Mouse (Mus musculus) intestine, postnatal 0 days (tissue): Measurements from ENCODE around the gene Tmem121. TPM values are rescaled to one million over a fixed set of nuclear protein-coding genes. Genes with fewer than 3 reads are reported as not detected.
A peak's percentile ranks its signal among the peaks of the same experiment; 100 is the strongest.

Experiments
- ATAC-seq: fragments of 200-750 bp; cut with Nextera tagmentation; 2 replicates; pipeline ENCODE4 v1.8.0; 2017; ENCODE audit warnings: mild to moderate bottlenecking, moderate TSS enrichment, moderate library complexity
- H3K27ac ChIP-seq: fragments of 300-500 bp; sonication (generic); 2 replicates; pipeline ENCODE4 v1.5.1; 2014; ENCODE audit warnings: mild to moderate bottlenecking, low read depth, low read length, moderate library complexity
- H3K27me3 ChIP-seq: fragments of 300-500 bp; sonication (generic); replicated peaks from 2 replicates; pipeline ENCODE4 v1.6.1; 2014; ENCODE audit warnings: low read length, mixed read lengths; ENCODE audit not compliant: control insufficient read depth, insufficient read depth
- H3K36me3 ChIP-seq: fragments of 300-500 bp; sonication (generic); 2 replicates; pipeline ENCODE4 v1.6.1; 2014; ENCODE audit warnings: mild to moderate bottlenecking, moderate library complexity; ENCODE audit not compliant: control insufficient read depth, insufficient read depth
- H3K4me1 ChIP-seq: fragments of 300-500 bp; sonication (generic); replicated peaks from 2 replicates; pipeline ENCODE4 v1.6.1; 2014; ENCODE audit warnings: antibody characterized with exemption, low read length, mixed read lengths; ENCODE audit not compliant: control insufficient read depth, insufficient read depth
- H3K4me2 ChIP-seq: fragments of 300-500 bp; sonication (generic); replicated peaks from 2 replicates; pipeline ENCODE4 v1.6.1; 2014; ENCODE audit warnings: low read depth, mild to moderate bottlenecking, moderate library complexity
- H3K4me3 ChIP-seq: fragments of 300-500 bp; sonication (generic); 2 replicates; pipeline ENCODE4 v1.5.1; 2014; ENCODE audit warnings: low read depth, low read length
- H3K9ac ChIP-seq: fragments of 300-500 bp; sonication (generic); 2 replicates; pipeline ENCODE4 v1.6.1; 2014; ENCODE audit warnings: mild to moderate bottlenecking, low read depth, low read length
- H3K9me3 ChIP-seq: fragments of 300-500 bp; sonication (generic); 2 replicates; pipeline ENCODE4 v1.6.1; 2016; ENCODE audit warnings: mixed run types; ENCODE audit not compliant: control insufficient read depth
- CTCF ChIP-seq: sonication (generic); IDR thresholded peaks from 2 replicates; pipeline ENCODE4 v1.5.1; 2016; ENCODE audit warnings: low read depth, mild to moderate bottlenecking, control low read depth, antibody characterized with exemption, moderate library complexity
- WGBS: fragments of 180-500 bp; shearing (Covaris S2); extraction: QIAGEN DNeasy Blood & Tissue Kit; methylation state at CpG from one replicate; pipeline ENCODE4 v1.1.7; 2014; 5-methylcytosine and 5-hydroxymethylcytosine counted together
- polyA plus RNA-seq: library from polyadenylated mRNA; unstranded; fragments of >200 nt; fragmentation: Nextera tagmentation; extraction: Ambion mirVana; gene quantifications from 2 replicates; pipeline ENCODE4 v1.2.1, GENCODE M21; 2015

Gene Tmem121
- polyA plus RNA-seq, 1 experiment from 2014 or later = 3.4 TPM

DNA sequence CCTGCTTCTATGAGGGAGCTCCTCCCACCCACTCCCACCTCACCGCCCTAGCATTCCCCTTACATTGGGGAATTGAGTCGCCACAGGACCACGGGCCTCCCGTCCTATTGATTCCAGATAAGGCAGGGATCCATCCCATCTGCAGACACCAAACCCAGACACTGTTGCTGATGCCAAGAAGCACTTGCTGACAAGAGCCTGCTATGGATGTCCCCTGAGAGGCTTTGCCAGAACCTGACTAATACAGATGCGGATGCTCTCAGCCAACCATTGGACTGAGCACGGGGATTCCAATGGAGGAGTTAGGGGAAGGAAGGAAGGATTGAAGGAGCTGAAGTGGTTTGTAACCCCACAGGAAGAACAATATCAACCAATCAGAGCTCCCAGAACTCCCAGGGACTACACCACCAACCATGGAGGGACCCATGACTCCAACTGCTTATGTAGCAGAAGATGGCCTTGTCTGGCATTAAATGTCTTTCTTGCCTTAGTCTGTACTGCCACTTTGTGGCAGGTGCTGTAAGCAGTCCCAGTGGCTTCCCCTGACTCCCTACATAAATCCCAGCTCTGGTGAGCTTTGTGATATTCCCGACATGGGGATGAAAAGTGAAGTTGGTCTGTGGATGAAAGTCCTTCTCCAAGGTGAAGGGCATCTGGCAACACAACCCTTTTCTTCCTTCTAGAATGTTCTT, 19.7 kb downstream of the Tmem121 start:
- no peak overlapping the region for H3K4me3 ChIP-seq
- no peaks in the 10 kb centered on the region for H3K27me3 ChIP-seq
- no peak overlapping the region for H3K27ac ChIP-seq
- H3K9me3 ChIP-seq = no peaks in the 10 kb centered on the region
- WGBS = 83% methylated on average over 7 of the region's 7 CpGs
- peak; percentile 46 for TF ChIP-seq CTCF
- H3K4me2 ChIP-seq = no peak overlapping the region
- ATAC-seq = no peak
- no peaks in the 10 kb centered on the region for H3K36me3 ChIP-seq
- no peak overlapping the region for H3K9ac ChIP-seq
- no peaks in the 10 kb centered on the region for H3K4me1 ChIP-seq

DNA sequence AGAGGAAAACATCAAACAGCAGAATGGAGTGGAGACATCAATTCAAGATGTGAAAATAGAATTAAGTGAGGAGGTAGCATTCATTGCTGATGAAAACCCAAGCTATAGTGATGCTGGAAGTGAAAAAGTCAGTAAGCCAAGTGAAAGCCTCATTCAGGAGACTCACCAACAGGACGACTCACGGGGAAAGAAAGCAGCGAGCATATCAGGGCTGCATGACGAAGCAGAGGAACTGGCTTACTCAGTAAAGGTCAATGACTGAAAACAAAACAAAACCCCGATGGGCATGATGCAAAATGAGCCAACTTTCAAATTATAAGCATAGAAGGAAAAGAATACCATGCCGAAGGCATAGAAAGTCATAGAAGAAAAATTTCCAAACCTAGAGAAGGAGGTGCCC, 22.0 kb downstream of the Tmem121 start:
- no peak for ATAC-seq
- Histone ChIP-seq H3K4me2 (no peak overlapping the region), H3K4me1 (no peaks in the 10 kb centered on the region), H3K4me3 (no peak overlapping the region), H3K9me3 (no peaks in the 10 kb centered on the region), H3K27me3 (no peaks in the 10 kb centered on the region), H3K27ac (no peak overlapping the region), H3K36me3 (no peaks in the 10 kb centered on the region), H3K9ac (no peak overlapping the region)
- no peak for TF ChIP-seq CTCF
- WGBS = 80% methylated on average over 6 of the region's 6 CpGs

DNA sequence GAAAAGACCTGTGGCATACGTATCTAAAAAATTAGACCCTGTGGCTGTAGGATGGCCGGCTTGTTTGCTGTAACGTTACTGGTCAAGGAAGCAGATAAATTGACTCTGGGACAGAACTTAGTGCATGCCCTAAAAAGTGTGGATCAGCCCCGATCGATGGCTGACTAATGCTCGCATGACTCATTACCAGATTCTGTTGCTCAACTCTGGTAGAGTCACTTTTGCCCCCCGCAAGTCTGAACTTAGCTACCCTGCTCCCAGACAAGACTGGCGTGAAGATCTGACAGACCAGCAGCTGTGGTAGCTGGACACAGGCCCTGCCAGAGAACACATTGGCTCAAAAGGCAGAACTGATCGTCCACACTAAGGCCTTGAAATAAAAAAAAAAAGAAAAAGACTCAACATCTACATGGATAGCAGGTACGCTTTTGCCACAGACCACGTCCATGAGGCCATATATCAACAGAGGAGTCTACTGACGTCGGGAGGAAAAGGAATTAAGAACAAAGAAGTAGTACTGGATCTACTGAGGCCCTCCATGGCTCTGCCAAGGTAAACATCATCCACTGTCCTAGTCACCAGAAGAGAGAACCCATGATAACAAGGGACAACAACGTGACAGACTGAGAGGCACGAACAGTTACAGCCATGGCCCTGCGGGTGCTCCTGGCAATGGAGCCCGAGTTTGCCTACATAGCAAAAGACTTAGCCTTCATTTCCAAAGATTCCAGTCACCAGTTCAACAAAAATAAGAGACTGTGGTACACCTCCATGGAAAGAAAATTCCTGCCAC, 25.1 kb downstream of the Tmem121 start:
- H3K9me3 ChIP-seq = no peaks in the 10 kb centered on the region
- 85% methylated on average over 17 of the region's 17 CpGs for WGBS
- H3K36me3 ChIP-seq = no peaks in the 10 kb centered on the region
- no peak overlapping the region for H3K27ac ChIP-seq
- TF ChIP-seq CTCF = no peak
- no peaks in the 10 kb centered on the region for H3K4me1 ChIP-seq
- H3K27me3 ChIP-seq = no peaks in the 10 kb centered on the region
- no peak for ATAC-seq
- H3K9ac ChIP-seq = no peak overlapping the region
- H3K4me2 ChIP-seq = no peak overlapping the region
- H3K4me3 ChIP-seq = no peak overlapping the region

DNA sequence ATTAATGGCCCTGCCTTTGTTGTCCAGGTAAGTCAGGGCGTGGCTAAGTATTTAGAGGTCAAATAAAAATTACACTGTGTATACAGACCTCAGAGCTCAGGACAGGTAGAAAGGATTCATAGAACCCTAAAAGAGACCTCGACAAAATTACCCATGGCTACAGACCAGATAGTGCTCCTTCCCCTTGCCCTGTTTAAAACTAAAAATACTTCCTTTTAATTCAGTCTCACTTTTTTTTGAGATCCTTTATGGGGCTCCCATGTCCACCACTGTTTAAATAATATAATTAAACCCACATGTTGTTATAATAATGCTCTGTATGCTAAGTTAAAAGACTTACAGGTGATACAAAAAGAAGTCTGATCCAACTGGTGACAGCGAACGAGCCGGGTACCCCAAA, 26.0 kb downstream of the Tmem121 start:
- ATAC-seq = no peak
- TF ChIP-seq CTCF = no peak
- Histone ChIP-seq H3K9ac (no peak overlapping the region), H3K36me3 (no peaks in the 10 kb centered on the region), H3K9me3 (no peaks in the 10 kb centered on the region), H3K4me3 (no peak overlapping the region), H3K4me1 (no peaks in the 10 kb centered on the region), H3K27me3 (no peaks in the 10 kb centered on the region), H3K4me2 (no peak overlapping the region), H3K27ac (no peak overlapping the region)
- WGBS = 75% methylated on average over 5 of the region's 5 CpGs

DNA sequence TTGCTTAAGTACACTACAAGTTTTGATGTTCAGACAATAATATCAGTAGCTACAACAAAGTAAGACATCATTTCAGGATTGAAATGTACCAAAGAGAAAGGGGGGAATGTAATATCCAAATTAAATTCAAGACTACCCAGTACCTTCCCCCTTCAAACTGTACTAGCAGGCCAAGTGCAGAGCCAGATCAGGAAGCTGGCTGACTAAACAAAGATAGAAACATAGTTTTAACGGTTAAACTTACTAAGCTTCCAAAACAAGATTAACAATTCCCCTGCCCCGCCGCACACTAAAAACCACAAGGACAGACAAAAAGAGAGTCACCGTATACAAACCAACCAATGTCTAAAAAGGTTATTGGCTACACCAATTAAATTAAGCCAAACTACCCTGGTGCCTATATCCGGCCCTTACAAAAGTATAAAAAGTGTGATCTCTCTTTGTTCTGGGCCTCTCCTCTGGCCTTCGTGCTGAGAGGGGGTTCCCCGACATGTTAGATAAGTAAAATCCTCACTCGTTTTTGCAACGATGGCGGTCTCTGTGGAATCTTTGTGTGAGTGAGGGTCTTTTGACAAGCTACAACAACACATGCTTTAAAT, 26.7 kb downstream of the Tmem121 start:
- no peak for ATAC-seq
- Histone ChIP-seq H3K36me3 (no peaks in the 10 kb centered on the region), H3K4me1 (no peaks in the 10 kb centered on the region), H3K9me3 (no peaks in the 10 kb centered on the region), H3K4me3 (no peak overlapping the region), H3K27ac (no peak overlapping the region), H3K27me3 (0 out of 2 replicates have a peak, but pooled peaks cover 4% of the 10 kb centered on the region), H3K4me2 (no peak overlapping the region), H3K9ac (no peak overlapping the region)
- no peak for TF ChIP-seq CTCF
- 90% methylated on average over 10 of the region's 10 CpGs for WGBS

DNA sequence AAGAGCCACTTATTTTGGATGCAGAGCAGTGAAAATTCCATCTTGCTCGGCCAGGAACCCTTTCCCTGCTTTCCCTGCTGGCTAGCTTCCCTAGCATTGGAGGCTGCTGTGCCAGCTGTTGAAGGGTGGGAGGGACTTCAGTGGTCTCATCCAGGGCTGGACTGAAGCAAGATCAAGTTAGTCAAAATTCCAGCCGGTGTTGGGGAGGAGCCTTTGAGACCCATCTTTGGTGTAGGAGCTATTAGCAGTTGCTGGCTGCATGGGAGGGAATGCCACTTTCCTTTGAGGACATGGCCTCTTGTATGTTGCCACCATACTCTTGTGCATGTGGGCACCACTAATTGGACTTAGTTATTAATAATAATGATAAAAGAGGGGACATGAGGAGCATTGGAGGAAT, 27.5 kb downstream of the Tmem121 start:
- WGBS = 63% methylated on average over 2 of the region's 2 CpGs
- Histone ChIP-seq H3K4me2 (no peak overlapping the region), H3K9ac (no peak overlapping the region), H3K27ac (no peak overlapping the region), H3K9me3 (no peaks in the 10 kb centered on the region), H3K27me3 (0 out of 2 replicates have a peak, but pooled peaks cover 7% of the 10 kb centered on the region), H3K36me3 (no peaks in the 10 kb centered on the region), H3K4me1 (no peaks in the 10 kb centered on the region), H3K4me3 (no peak overlapping the region)
- no peak for TF ChIP-seq CTCF
- ATAC-seq = no peak
